Mouse (Mus musculus): ENCODE measurements around the gene Clec2i. TPM values are rescaled to one million over a fixed set of nuclear protein-coding genes. Genes with fewer than 3 reads are reported as not detected.

Gene Clec2i
- polyA plus RNA-seq, 1 experiment = not detected

GRCm38 (mm10) chr6:128852766-128853165 is 34.6 kb upstream of the Clec2i start:
- H3K79me3 ChIP-seq (ENCODE audit: low read depth) = no peaks in the 10 kb centered on the region
- TF ChIP-seq CTCF (IDR thresholded peaks at IDR 0.05; ENCODE audit: control insufficient read depth, insufficient read depth, insufficient read length) (no peak), CEBPB (IDR thresholded peaks at IDR 0.05; ENCODE audit: low read depth) (no peak), MYOG (IDR thresholded peaks at IDR 0.05; ENCODE audit: control insufficient read depth, extremely low read depth, insufficient read length) (no peak), USF1 (IDR thresholded peaks at IDR 0.05; ENCODE audit: low read depth) (no peak), MYOD1 (IDR thresholded peaks at IDR 0.05; ENCODE audit: control insufficient read depth, insufficient read length, low read depth) (no peak), MAX (IDR thresholded peaks at IDR 0.05) (no peak), FOSL1 (IDR thresholded peaks at IDR 0.05; ENCODE audit: insufficient read depth, low read length, poor library complexity, severe bottlenecking) (no peak)
- H3ac ChIP-seq (ENCODE audit: control insufficient read depth, insufficient read length, low read depth) = no peak overlapping the region

GRCm38 (mm10) chr6:128854024-128854820 is 33.2 kb upstream of the Clec2i start:
- TF ChIP-seq MYOD1 (IDR thresholded peaks at IDR 0.05; ENCODE audit: control insufficient read depth, insufficient read length, low read depth) = no peak
- no peak for TF ChIP-seq MYOG (IDR thresholded peaks at IDR 0.05; ENCODE audit: control insufficient read depth, extremely low read depth, insufficient read length)
- peak; percentile 2 for TF ChIP-seq CTCF (IDR thresholded peaks at IDR 0.05; ENCODE audit: control insufficient read depth, insufficient read depth, insufficient read length)
- TF ChIP-seq CEBPB (IDR thresholded peaks at IDR 0.05; ENCODE audit: low read depth) = no peak
- no peak for TF ChIP-seq FOSL1 (IDR thresholded peaks at IDR 0.05; ENCODE audit: insufficient read depth, low read length, poor library complexity, severe bottlenecking)
- TF ChIP-seq MAX (IDR thresholded peaks at IDR 0.05) = no peak
- TF ChIP-seq USF1 (IDR thresholded peaks at IDR 0.05; ENCODE audit: low read depth) = no peak
- H3K4me3 ChIP-seq (ENCODE audit: insufficient read depth, poor library complexity, severe bottlenecking) = no peak overlapping the region
- no peaks in the 10 kb centered on the region for H3K27me3 ChIP-seq (ENCODE audit: control insufficient read depth, insufficient read depth, insufficient read length)
- H3K36me3 ChIP-seq (ENCODE audit: control insufficient read depth, insufficient read depth) = no peaks in the 10 kb centered on the region
- no peak overlapping the region for H3ac ChIP-seq (ENCODE audit: control insufficient read depth, insufficient read length, low read depth)
- no peaks in the 10 kb centered on the region for H3K79me3 ChIP-seq (ENCODE audit: low read depth)
- no peaks in the 10 kb centered on the region for H3K79me2 ChIP-seq (ENCODE audit: control insufficient read depth, insufficient read depth)

More at GRCm38 (mm10) chr6:128852766-128853165, 34.6 kb upstream of the Clec2i start:
- Histone ChIP-seq H3K4me3 (ENCODE audit: insufficient read depth, poor library complexity, severe bottlenecking) (no peak overlapping the region), H3K36me3 (ENCODE audit: control insufficient read depth, insufficient read depth) (no peaks in the 10 kb centered on the region), H3K79me2 (ENCODE audit: control insufficient read depth, insufficient read depth) (no peaks in the 10 kb centered on the region), H3K27me3 (ENCODE audit: control insufficient read depth, insufficient read depth, insufficient read length) (no peaks in the 10 kb centered on the region)

- Histone ChIP-seq H3K4me3 (ENCODE audit: insufficient read depth, poor library complexity, severe bottlenecking) (no peak overlapping the region), H3K79me2 (ENCODE audit: control insufficient read depth, insufficient read depth) (no peaks in the 10 kb centered on the region), H3K36me3 (ENCODE audit: control insufficient read depth, insufficient read depth) (no peaks in the 10 kb centered on the region), H3ac (ENCODE audit: control insufficient read depth, insufficient read length, low read depth) (no peak overlapping the region), H3K27me3 (ENCODE audit: control insufficient read depth, insufficient read depth, insufficient read length) (no peaks in the 10 kb centered on the region), H3K79me3 (ENCODE audit: low read depth) (no peaks in the 10 kb centered on the region)
- TF ChIP-seq CEBPB (IDR thresholded peaks at IDR 0.05; ENCODE audit: low read depth) (no peak), CTCF (IDR thresholded peaks at IDR 0.05; ENCODE audit: control insufficient read depth, insufficient read depth, insufficient read length) (no peak), FOSL1 (IDR thresholded peaks at IDR 0.05; ENCODE audit: insufficient read depth, low read length, poor library complexity, severe bottlenecking) (no peak), MAX (IDR thresholded peaks at IDR 0.05) (no peak), MYOD1 (IDR thresholded peaks at IDR 0.05; ENCODE audit: control insufficient read depth, insufficient read length, low read depth) (no peak), USF1 (IDR thresholded peaks at IDR 0.05; ENCODE audit: low read depth) (no peak), MYOG (IDR thresholded peaks at IDR 0.05; ENCODE audit: control insufficient read depth, extremely low read depth, insufficient read length) (no peak)
Observed at GRCm38 (mm10) chr6:128854895-128855294, 32.5 kb upstream of the Clec2i start.

GRCm38 (mm10) chr6:128855477-128855876 is 31.9 kb upstream of the Clec2i start:
- no peaks in the 10 kb centered on the region for H3K36me3 ChIP-seq (ENCODE audit: control insufficient read depth, insufficient read depth)
- H3K4me3 ChIP-seq (ENCODE audit: insufficient read depth, poor library complexity, severe bottlenecking) = no peak overlapping the region
- no peaks in the 10 kb centered on the region for H3K79me2 ChIP-seq (ENCODE audit: control insufficient read depth, insufficient read depth)
- no peaks in the 10 kb centered on the region for H3K79me3 ChIP-seq (ENCODE audit: low read depth)
- TF ChIP-seq MYOG (IDR thresholded peaks at IDR 0.05; ENCODE audit: control insufficient read depth, extremely low read depth, insufficient read length) (no peak), FOSL1 (IDR thresholded peaks at IDR 0.05; ENCODE audit: insufficient read depth, low read length, poor library complexity, severe bottlenecking) (no peak), USF1 (IDR thresholded peaks at IDR 0.05; ENCODE audit: low read depth) (no peak), CEBPB (IDR thresholded peaks at IDR 0.05; ENCODE audit: low read depth) (no peak), MYOD1 (IDR thresholded peaks at IDR 0.05; ENCODE audit: control insufficient read depth, insufficient read length, low read depth) (no peak), MAX (IDR thresholded peaks at IDR 0.05) (no peak), CTCF (IDR thresholded peaks at IDR 0.05; ENCODE audit: control insufficient read depth, insufficient read depth, insufficient read length) (no peak)
- H3ac ChIP-seq (ENCODE audit: control insufficient read depth, insufficient read length, low read depth) = no peak overlapping the region
- no peaks in the 10 kb centered on the region for H3K27me3 ChIP-seq (ENCODE audit: control insufficient read depth, insufficient read depth, insufficient read length)

- H3K27me3 ChIP-seq (ENCODE audit: control insufficient read depth, insufficient read depth, insufficient read length) = no peaks in the 10 kb centered on the region
- no peaks in the 10 kb centered on the region for H3K36me3 ChIP-seq (ENCODE audit: control insufficient read depth, insufficient read depth)
- H3K4me3 ChIP-seq (ENCODE audit: insufficient read depth, poor library complexity, severe bottlenecking) = no peak overlapping the region
- TF ChIP-seq MAX (IDR thresholded peaks at IDR 0.05) = no peak
- no peak for TF ChIP-seq MYOD1 (IDR thresholded peaks at IDR 0.05; ENCODE audit: control insufficient read depth, insufficient read length, low read depth)
- TF ChIP-seq FOSL1 (IDR thresholded peaks at IDR 0.05; ENCODE audit: insufficient read depth, low read length, poor library complexity, severe bottlenecking) = no peak
- TF ChIP-seq CTCF (IDR thresholded peaks at IDR 0.05; ENCODE audit: control insufficient read depth, insufficient read depth, insufficient read length) = no peak
- TF ChIP-seq USF1 (IDR thresholded peaks at IDR 0.05; ENCODE audit: low read depth) = no peak
- TF ChIP-seq CEBPB (IDR thresholded peaks at IDR 0.05; ENCODE audit: low read depth) = no peak
- no peak for TF ChIP-seq MYOG (IDR thresholded peaks at IDR 0.05; ENCODE audit: control insufficient read depth, extremely low read depth, insufficient read length)
- no peak overlapping the region for H3ac ChIP-seq (ENCODE audit: control insufficient read depth, insufficient read length, low read depth)
- no peaks in the 10 kb centered on the region for H3K79me3 ChIP-seq (ENCODE audit: low read depth)
- no peaks in the 10 kb centered on the region for H3K79me2 ChIP-seq (ENCODE audit: control insufficient read depth, insufficient read depth)
Observed at GRCm38 (mm10) chr6:128856250-128856649, 31.1 kb upstream of the Clec2i start.

Data from C2C12 (cell line).